Mouse (Mus musculus) frontal cortex, postnatal 10 days (tissue): ENCODE measurements at regions not wholly inside any gene's neighbourhood (a gene's known extent, or its start where the extent isn't known, plus 50 kb on each side); places are given as distances from the start of the nearest gene placed in this dataset.

ENCODE experiments used
- DNase-seq, 2 experiments: peaks; one replicate each; pipeline ENCODE4 v3.0.0; 2022; ENCODE audit warnings: low spot score in 2 of 2, mixed read lengths in 1 of 2

DNA sequence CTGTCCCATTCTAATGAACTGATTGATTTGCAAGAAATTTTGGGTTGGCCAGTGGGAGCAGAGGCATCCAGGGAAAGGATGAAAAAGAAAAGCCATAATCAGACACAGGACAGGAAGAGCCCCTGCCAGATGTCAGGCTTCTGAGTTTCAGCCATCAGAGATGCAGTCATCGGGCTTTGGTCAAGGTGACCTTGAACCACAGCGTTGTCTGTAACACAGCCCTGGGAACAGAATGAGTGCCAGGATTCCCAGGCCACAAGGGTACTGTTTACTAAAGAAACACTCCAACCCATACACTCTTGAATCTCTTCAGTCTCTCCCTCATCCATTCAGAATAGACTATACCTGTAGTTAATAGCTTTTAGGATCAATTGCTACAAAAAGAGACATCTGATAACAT lies 239.0 kb downstream of the Rplp1 start:
- DNase-seq, result no peak

DNA sequence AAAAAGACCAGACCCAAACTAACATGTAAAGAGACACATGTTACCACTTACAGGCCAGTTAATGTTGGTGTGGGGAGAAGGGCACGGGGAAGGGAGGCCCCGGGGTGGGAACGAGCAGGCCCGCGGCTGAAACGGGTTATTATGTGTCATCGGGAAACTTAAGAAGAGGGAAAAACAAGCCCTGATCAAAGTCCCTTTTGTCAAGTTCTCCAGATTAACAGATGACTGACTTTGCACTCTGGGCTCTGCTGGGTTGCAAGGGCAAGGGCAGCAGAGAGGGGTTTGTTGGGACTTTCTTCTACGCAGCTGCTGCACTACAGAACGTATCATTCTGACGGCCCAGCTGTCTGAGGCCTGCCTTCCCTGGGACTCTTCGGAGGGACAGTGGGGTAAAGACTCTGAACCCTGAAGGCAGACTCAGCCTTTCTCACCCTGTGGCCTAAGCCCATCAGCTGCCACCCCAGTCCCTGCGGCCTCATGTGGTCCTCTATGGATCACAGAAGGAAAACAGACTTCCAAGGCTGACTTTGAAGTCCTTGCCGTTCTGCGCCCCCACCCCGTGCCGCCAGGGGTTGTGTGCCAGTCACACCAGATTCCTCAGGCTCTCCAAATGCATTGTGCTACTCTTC lies 240.7 kb downstream of the Rplp1 start:
- no peak for DNase-seq

DNA sequence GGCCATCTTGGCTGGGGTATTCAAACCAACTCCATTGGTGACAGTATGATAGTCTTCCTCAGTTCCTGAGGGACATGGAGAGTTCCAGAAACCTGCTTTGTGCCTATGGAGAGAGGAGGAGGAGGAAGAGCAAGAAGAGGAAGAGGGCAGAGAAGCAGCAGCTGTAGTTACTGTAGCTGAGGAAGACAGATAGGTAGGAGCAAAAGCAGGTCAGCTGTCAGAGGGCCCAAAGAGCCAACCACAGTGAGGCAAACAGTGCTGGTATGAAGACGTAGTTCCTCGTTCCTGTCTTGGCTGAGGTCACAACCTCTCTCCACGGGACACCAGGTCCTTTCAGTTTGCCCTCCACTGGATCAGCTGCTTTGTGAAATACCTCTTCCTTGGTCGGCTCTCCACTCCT lies 243.4 kb downstream of the Rplp1 start:
- DNase-seq, result no peak

DNA sequence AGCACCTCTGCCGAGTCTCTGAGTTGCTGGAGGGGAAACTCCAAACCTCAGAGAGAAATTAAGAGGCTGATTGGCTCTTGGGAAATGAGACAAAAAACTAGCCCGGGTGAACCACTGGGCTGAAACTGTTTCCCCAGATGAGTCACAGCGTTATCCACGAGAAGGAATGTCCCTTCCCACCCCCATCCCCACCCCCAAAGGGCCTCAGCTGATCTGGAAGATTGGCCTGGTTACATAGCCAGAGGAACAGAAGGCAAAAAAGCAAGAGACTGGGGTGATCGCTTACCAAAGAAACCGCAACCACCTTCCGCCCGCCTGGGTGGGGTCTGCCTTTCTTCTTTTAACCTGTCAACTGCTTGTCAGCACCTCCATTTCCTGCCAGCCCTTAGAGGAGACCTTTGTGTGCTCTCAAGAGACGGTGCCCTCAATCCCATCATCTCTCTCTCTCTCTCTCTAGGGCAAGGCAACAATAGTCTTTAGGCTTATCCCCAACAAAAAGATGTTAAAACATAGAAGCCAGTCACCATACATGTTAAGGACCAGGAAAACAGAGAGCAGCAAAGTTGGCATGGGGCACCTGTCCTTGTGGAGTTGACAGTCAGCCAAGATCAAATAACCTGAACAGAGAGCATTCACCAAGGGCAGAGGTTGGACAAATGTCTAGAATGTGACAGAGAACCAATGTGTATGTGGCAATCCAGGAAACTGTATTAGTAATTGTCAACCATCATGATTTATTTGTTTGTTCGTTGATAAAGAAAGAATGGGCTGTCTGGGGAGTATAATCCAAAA lies 244.4 kb downstream of the Rplp1 start:
- DNase-seq, result no peak

DNA sequence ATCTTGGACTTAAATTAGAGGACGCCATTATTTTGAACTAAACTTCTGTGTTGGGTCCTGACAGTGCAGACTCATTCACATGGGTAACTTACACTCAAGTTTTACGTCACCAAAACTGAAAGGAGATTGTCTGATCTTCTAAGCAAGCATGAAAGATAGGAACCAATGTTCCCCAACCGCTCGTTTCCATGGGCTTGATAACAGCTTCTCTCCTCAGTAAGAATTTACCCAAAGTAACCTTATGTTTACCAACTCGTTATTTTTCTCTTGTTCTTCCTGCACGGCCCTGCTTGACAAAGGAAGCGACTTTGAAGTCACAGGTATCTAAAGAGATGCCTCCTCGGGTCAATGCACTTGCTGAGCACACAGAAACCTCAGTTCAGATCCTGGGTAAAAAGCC lies 245.6 kb downstream of the Rplp1 start:
- no peak for DNase-seq

DNA sequence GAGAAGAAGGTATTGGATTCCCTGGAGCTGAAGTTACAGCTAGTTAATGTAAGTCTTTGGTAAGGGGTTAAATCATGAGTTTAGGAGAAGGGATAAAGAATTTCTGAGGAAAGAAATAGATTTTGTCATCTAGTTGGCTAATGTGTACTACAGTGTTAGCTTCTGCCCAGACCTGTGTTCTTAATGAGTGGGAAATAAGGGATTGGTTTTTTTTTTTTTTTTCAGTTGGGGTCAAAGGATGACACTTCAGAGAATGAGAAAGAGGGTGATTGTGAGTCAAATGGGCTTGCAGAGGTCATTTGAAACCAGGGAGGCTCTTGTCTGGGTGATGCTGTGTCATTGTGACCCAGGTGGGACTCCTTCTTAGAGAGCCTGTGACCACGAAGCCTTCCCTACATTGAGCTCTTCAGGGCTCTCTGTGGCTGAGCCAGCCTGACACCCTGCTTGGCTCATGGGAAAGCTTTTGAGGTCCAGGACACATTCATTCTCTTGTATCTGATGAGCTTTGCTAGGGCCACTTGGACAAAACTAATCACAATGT lies 246.1 kb downstream of the Rplp1 start:
- no peak for DNase-seq

DNA sequence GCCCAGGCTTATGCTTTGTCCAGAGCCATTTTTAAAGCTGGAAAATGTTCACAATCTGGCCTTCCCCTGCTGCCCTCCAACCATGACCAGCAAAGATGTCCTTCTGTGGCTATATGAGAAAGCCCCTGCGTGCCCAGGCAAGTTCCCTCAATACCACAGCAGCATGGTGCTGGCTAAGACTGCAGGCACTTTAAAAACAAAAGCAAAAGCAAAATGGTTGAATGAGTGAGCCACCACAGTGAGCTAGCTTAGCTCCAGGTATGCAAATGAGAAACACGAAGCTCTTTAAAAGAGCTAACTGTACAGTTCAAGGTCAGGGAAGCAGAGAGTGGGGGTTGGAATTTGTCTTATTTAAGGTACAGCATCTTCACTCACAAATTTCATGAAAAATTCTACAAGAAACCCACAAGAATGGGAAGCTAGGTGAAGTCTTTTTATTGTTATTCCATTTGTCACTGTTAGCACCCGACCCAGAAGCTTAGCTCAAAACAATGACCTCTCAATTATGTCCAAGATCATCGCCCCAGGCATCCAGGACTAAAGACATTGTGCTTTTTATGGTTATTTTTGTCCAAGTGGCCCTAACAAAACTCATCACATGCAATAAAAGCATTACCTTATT lies 246.8 kb downstream of the Rplp1 start:
- DNase-seq, result no peak

DNA sequence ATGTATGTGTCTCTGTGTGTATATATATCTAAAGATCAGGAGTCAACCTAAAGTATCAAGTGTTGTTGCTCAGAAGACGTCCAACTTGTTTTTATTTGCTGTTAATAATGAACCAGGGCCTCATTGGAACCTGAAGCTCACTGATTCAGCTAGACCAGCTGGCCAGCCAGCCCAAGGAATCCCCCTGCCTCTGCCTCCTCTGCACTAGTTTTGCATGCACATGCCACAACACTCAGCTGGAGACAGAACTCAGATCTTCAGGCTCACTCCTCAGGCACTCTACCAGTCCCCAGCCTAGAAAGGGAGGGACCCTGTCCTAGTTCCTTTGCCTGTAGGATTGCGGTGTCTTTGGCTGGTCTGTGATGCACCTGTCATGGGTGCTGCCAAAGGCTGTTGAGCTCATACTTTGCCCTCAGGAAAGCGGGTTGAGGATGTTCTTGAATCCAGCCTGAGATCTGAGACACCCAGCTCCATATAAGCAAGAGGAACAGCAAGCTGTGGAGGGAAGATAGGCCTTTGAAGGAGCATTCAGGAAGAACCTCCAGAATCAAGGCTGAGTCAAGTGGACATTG lies 247.5 kb downstream of the Rplp1 start:
- no peak for DNase-seq

DNA sequence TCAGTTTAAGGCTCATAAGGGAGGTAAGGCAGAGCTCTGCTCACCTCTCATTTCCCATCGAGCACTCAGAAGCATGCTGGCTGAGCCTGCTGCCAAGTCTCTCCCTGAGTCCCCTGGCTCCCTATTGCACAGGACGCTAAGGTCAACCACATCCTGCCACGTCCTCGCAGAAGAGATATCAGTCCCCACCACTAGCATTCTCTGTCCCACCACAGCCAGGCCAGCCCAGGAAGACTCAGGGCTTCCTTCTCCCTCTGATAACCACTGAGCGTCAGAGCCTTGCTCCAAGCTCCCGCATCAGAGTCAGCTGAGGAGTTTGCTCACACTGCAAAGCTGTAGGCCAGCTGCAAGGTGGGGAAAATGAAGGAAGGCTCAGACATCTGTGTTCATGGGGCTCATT lies 248.2 kb downstream of the Rplp1 start:
- DNase-seq, result no peak

DNA sequence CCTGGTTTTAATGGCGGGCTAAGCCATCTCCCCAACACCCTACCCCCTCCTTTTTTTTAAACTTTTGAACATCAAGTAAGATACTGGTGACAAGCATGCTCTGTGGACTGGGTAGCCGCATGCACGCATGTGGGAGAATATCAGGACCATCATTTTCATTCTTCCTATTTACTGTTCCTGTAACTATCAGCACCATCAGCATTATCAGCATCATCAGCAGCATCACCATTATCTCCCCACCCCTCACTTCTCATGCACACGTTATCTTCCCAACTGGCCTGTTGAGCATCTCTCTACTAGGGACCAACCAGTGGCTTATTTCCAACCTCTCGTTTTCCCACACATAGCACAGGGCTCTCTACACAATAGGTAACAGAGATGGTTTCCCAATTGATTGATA lies 249.1 kb downstream of the Rplp1 start:
- no peak for DNase-seq

DNA sequence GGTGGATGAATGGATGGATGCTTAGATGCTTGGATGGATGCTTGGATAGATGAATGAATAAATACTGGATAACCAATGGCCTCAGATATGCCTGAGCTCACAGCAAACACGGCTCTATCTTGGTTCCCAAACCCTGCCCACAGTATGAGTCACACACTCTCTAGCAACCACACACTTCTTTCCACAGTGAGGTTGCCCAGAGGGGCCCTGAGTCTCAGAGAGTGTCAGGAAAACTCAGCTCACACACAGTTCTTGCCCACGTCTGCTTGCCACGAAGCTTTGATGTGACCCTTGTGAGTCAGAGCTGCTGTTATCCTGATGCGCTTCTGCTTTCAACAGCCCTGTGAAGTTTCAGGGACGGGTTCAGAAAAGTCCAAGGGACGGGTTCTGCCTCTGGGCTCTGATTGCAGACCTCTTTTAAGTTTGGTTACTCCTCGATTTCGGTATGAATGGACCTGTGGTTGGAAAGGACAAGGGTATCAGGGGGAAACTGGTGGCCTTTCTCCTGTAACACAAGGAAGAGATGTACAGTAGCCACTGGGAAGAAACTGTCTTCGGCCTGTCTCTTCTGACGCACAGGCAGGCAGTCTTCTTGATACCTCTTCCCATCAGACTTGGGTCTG lies 250.2 kb downstream of the Rplp1 start:
- DNase-seq, result no peak

DNA sequence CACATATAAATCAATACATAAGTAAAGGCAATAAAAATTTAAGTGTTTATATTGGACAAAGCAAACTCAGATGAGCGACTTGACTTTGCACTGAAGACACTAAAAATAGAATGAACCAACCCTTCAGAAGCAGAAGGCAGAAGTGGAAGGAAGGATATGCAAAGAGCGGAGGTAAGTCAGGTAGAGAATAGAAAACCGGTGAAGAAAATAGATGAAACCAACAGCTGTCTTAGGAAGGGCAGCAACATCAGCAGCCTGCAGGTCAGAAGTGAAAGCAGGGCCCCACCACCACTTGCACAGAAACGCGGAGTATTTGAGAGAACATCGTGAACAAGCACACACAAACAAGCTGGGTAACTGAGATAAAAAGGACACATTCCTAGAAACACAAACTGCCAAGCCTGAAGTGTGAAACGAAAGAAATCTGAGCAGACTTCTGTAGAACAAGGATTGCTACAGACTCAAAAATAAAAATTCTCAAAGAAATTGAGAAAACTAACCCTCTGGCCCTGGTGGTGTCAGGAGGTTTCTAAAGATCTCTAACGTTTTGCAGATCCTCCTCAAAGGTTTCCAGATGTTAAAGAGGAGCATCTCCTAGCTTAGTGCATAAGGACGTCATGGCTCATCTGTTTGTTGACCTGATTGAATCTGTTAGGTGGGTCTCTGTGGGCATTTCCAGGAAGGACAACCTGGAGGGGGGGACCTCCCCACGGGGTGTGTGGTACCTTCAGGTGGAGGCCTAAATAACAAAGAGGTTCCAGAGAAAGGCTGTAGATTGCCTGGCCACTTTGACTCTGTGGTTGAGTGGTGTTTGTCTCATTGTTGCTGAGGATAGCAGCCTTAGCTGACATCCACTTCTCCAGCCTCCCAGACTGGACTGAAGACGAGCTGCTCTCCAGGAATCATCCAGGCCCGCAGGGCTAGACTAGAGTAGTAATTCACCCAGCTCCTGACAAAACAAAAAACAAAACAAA lies 252.0 kb downstream of the Rplp1 start:
- no peak for DNase-seq

DNA sequence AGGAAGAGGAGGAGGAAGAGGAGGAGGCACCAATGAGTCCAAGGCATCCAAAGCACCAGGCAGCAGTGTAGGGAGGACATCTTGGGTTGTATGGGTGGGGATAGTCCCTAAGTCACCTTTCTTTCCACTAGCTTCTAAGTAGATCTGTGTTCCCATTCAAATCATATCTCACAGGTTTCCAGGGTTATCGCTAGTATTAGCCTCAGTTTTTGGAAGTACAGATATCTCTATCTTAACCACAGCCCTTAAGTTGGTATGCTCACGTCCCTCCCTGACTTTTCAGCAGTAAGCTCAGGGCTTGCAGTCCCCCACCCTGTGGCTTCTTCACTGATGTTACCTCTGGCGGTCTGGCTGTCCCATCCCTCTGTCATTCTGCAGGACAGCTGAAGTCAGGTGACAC lies 254.2 kb downstream of the Rplp1 start:
- no peak for DNase-seq

DNA sequence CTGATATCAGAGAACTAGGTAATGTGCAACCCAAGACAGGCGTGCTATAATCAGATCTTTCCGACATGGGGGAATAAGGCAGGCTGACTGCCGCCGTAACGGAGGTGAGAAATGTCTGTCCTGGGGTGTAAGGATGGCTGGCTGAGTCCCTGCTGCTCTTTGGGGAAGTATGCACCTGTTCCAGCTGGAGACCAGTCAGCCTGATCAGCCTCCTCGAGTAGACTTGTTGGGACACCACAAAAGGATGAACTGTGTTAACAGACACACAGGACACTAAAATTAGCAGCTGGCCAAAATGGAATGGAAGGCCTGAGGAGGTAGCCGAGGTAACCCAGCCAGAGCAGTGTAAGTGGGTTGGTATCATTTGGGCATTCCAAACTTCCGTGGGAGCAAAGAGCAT lies 256.3 kb downstream of the Rplp1 start:
- no peak for DNase-seq

DNA sequence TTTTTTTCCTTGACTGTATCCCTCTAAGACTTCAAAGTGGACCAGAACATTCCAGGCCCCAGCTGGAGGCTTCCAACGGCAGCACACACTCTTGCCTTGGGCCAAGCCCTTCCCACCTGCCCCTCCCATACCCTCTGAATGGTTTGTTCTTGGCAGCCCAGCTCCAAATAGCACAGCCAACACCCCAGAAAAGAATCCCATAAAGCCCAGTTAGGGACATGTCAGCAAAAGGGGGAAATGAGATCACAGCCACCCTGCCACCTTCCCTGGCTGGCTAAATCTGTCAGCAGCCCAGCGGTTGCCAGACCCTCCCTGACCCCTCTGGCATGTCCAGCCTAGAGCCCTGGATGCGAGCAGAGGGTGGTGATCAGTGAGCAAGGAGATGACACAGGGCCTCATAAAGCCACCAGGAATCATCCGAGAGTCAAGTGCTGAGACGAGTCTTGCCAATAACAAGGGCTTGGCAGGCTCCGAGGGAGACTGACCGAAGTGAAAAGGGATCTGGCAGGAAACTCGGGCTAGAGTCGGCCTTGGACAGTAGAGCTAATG lies 258.8 kb downstream of the Rplp1 start:
- peak in 1 of 2 experiments; percentile 13 for DNase-seq

DNA sequence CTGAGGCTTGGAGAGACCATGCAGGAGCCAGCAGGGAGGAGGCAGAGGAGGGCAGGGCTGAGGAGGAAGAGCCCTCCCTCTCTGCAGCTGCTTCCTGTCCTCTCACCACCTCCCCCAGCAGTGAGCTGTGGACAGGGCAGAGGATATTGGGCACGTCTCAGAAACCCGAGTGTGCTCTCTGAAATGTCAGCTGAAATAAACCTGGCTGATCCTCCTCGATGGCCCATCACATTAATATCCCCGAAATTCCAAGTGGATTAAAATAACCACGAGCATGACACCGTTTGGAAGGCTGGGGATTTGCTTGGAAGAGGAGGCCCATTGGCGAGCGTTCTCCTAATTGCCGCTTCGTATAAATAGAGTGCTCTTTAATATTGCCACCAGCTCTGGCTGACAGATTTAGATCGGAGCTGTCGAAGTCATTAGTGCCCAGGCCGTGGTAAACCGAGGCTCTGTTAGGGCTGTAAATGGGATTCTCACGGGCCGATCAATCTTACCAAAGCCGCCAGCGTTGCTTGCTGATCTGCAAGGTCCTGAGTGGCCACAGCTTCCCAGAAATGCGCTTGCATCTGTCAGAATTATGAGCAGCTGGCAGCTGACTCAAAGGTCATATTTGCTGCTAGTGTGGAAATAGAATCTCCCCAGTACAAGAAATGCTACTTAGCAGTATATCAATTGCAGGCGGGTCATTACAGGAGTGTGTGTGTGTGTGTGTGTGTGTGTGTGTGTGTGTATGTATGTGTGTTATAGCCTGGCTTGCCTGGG lies 268.5 kb downstream of the Rplp1 start:
- DNase-seq, result no peak

DNA sequence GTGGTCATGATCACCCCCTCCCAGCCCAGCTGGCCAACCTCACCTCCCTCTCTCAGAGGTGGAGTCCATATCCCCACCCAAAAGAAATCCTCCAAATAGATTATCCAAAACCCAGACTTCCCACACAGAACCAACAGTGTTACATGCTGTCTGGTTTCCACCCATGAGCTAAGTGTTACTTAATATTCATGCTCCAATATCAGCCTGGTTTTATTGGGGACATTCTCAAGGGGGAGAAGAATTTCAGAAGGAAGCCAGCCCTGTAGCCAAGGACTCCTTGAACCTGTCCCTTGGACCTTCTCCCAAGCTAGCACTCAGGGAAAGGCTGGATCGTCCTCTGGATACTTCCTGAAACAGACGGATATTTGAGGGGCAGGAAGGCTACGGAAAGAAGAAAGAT lies 268.6 kb downstream of the Tle3 start:
- no peak for DNase-seq

DNA sequence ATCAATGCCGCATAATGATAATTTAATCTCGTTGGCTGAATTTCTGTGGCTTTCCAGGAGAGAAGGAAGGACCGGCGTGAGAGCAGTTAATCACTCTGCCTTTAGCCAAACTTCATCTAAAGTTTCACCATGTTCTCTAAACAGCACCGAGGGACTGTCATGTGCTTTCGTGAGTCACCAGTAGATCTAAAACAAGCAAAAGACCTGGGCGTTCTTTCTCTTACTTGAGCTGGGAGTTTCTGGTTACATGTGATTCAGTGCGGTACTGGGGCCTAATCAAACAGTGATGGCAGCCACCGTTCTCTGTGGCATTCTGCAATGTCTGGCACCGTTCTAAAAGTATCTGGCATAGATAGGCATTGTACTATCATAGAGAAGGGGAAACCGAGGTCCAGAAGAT lies 266.7 kb downstream of the Tle3 start:
- no peak for DNase-seq

DNA sequence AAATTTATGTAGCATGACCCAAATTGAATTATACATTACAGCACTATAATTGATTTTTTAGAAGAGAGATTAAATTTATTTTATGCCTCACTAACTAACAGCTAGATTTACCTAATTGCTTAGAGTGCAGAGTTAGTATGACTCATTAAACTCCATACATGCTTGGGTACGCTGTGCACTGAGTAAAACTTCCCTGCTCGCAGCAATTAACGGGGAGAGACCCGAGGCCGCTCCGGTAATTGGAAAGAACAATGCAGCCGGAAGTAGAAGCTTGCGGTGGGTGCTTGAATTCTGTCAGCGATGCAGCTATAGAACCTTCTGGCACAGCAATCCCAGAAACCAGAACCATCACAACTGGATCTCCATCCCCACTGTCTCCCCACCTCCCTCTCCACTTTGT lies 261.8 kb downstream of the Tle3 start:
- no peak for DNase-seq

DNA sequence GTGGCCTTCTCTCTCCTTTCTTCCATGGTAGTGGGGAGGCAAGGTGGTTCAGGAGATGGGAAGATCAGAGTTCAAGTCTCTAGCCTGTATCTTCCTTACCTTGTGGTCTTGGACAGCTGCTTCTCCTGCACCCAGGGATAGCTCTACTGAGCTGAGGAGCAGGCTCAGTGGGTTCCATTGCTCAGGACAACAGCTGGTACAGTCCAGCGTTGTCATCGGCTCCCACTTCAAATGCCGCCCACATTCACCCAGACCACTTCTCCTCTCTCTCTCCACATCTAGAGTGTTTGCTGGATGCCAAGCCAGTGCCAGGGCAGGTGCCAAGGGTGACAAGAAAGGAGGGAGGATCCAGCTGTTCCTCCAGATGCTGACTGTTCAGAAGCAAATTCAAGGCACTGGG lies 260.4 kb downstream of the Tle3 start:
- no peak for DNase-seq
